Mouse (Mus musculus): Measurements from ENCODE around the gene Col18a1.

DNA sequence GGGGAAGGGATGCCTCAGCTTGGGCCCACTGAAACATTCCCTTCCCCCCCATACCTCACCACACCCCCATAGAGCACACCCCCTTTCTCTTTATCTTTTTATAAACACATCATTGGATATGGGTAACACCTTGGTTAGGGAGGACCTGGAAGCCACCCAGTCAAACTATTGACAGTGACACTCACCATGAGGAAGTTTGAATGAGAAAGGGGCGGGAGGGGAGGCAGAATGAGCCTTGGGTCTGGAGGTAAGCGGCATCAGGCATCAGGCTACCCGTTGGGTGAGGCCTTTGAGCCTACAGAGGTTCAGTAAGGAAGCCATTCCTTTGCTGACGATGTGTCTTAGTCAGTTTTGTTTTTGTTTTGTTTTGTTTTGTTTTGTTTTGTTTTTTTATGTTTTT lies 30.3 kb upstream of the Col18a1 start:
- TF ChIP-seq CTCF (IDR thresholded peaks at IDR 0.05; ENCODE audit: borderline replicate concordance, extremely low read depth, insufficient read depth, insufficient read length) (no peak), POLR2A (IDR thresholded peaks at IDR 0.05; ENCODE audit: borderline replicate concordance, extremely low read depth, insufficient read depth, insufficient read length, poor library complexity, severe bottlenecking) (no peak)
